Mouse (Mus musculus): Measurements from ENCODE around the gene 4933427D14Rik. TPM values are rescaled to one million over a fixed set of nuclear protein-coding genes. Genes with fewer than 3 reads are reported as not detected.

Gene 4933427D14Rik
- total and polyA plus RNA-seq, 2 experiments from 2014 or later = 14.4 to 17.2 TPM

GRCm38 (mm10) chr11:72135383-72136158 is 71.7 kb downstream of the 4933427D14Rik start, which contains the start of gene Pitpnm3:
Gene Pitpnm3, minus strand, starts transcription at chr11:72135778.
- Histone ChIP-seq H3K27me3 (ENCODE audit: insufficient read depth, low read length) (no peaks in the 10 kb centered on the region), H3K4me1 (ENCODE audit: insufficient read depth, low read length) (peaks cover 14% of the 10 kb centered on the region; the same call in 1 of the 2 replicates), H3K27ac (peak within 1 kb of the TSS; percentile 60), H3K9ac (replicated peaks; ENCODE audit: low read length) (peak within 1 kb of the TSS; percentile 83), H3K9me3 (ENCODE audit: low read length) (no peaks in the 10 kb centered on the region), H3K4me2 (ENCODE audit: low read depth, low read length) (peak within 1 kb of the TSS; percentile 92), H3K4me3 (ENCODE audit: low read length) (peak within 1 kb of the TSS; percentile 67), H3K36me3 (ENCODE audit: insufficient read depth, low read length) (no peaks in the 10 kb centered on the region)
- peak; percentile 56 for DNase-seq (ENCODE audit: low spot score)
- peak; percentile 43 for ATAC-seq
- WGBS = under 1% methylated on average over 77 of the region's 107 CpGs
- TF ChIP-seq CTCF (IDR thresholded peaks at IDR 0.05; ENCODE audit: low read depth) = no peak

- peak overlapping the region; percentile 67 for H3K4me3 ChIP-seq (ENCODE audit: low read length)
- H3K9ac ChIP-seq (replicated peaks; ENCODE audit: low read length) = peak overlapping the region; percentile 83
- DNase-seq (ENCODE audit: low spot score) (no peak), ATAC-seq (peak; percentile 9; the same call in 1 of the 2 replicates)
- no peaks in the 10 kb centered on the region for H3K27me3 ChIP-seq (ENCODE audit: insufficient read depth, low read length)
- H3K4me1 ChIP-seq (ENCODE audit: insufficient read depth, low read length) = peaks cover 21% of the 10 kb centered on the region
- no peaks in the 10 kb centered on the region for H3K36me3 ChIP-seq (ENCODE audit: insufficient read depth, low read length)
- H3K4me2 ChIP-seq (ENCODE audit: low read depth, low read length) = peak overlapping the region; percentile 92
- no peak for TF ChIP-seq CTCF (IDR thresholded peaks at IDR 0.05; ENCODE audit: low read depth)
- 13% methylated on average over 24 of the region's 24 CpGs for WGBS
- H3K27ac ChIP-seq = peak overlapping the region; percentile 60; the same call in 1 of the 2 replicates
- no peaks in the 10 kb centered on the region for H3K9me3 ChIP-seq (ENCODE audit: low read length)
Observed at GRCm38 (mm10) chr11:72134536-72135382, 72.5 kb downstream of the 4933427D14Rik start.

GRCm38 (mm10) chr11:72133075-72133474 is 74.2 kb downstream of the 4933427D14Rik start:
- no peaks in the 10 kb centered on the region for H3K9me3 ChIP-seq (ENCODE audit: low read length)
- no peak for ATAC-seq
- H3K4me1 ChIP-seq (ENCODE audit: insufficient read depth, low read length) = peaks cover 22% of the 10 kb centered on the region
- no peak overlapping the region for H3K9ac ChIP-seq (replicated peaks; ENCODE audit: low read length)
- no peaks in the 10 kb centered on the region for H3K36me3 ChIP-seq (ENCODE audit: insufficient read depth, low read length)
- whole genome bisulfite sequencing = 44% methylated on average over 10 of the region's 10 CpGs
- peak; percentile 49 for DNase-seq (ENCODE audit: low spot score)
- no peaks in the 10 kb centered on the region for H3K27me3 ChIP-seq (ENCODE audit: insufficient read depth, low read length)
- peak overlapping the region; percentile 11; the same call in 1 of the 2 replicates for H3K27ac ChIP-seq
- no peak for TF ChIP-seq CTCF (IDR thresholded peaks at IDR 0.05; ENCODE audit: low read depth)
- no peak overlapping the region for H3K4me3 ChIP-seq (ENCODE audit: low read length)
- H3K4me2 ChIP-seq (ENCODE audit: low read depth, low read length) = no peak overlapping the region

- no peak for TF ChIP-seq CTCF (IDR thresholded peaks at IDR 0.05; ENCODE audit: low read depth)
- H3K9ac ChIP-seq (replicated peaks; ENCODE audit: low read length) = no peak overlapping the region
- ATAC-seq = no peak
- no peak overlapping the region for H3K4me3 ChIP-seq (ENCODE audit: low read length)
- peak overlapping the region; percentile 7; the same call in 1 of the 2 replicates for H3K27ac ChIP-seq
- peak; percentile 65 for DNase-seq (ENCODE audit: low spot score)
- no peak overlapping the region for H3K4me2 ChIP-seq (ENCODE audit: low read depth, low read length)
- no peaks in the 10 kb centered on the region for H3K27me3 ChIP-seq (ENCODE audit: insufficient read depth, low read length)
- H3K9me3 ChIP-seq (ENCODE audit: low read length) = no peaks in the 10 kb centered on the region
- peaks cover 29% of the 10 kb centered on the region for H3K4me1 ChIP-seq (ENCODE audit: insufficient read depth, low read length)
- 17% methylated on average over 3 of the region's 3 CpGs for WGBS
- H3K36me3 ChIP-seq (ENCODE audit: insufficient read depth, low read length) = no peaks in the 10 kb centered on the region
Observed at GRCm38 (mm10) chr11:72132266-72132665, 75.0 kb downstream of the 4933427D14Rik start.

- ATAC-seq (no peak), DNase-seq (ENCODE audit: low spot score) (no peak)
- Histone ChIP-seq H3K9me3 (ENCODE audit: low read length) (no peaks in the 10 kb centered on the region), H3K27ac (no peak overlapping the region), H3K4me1 (ENCODE audit: insufficient read depth, low read length) (peaks cover 29% of the 10 kb centered on the region), H3K4me3 (ENCODE audit: low read length) (no peak overlapping the region), H3K4me2 (ENCODE audit: low read depth, low read length) (no peak overlapping the region), H3K27me3 (ENCODE audit: insufficient read depth, low read length) (no peaks in the 10 kb centered on the region), H3K9ac (replicated peaks; ENCODE audit: low read length) (no peak overlapping the region), H3K36me3 (ENCODE audit: insufficient read depth, low read length) (no peaks in the 10 kb centered on the region)
- 95% methylated on average over 1 of the region's 1 CpGs for WGBS
- no peak for TF ChIP-seq CTCF (IDR thresholded peaks at IDR 0.05; ENCODE audit: low read depth)
Observed at GRCm38 (mm10) chr11:72131697-72132096, 75.6 kb downstream of the 4933427D14Rik start.

- DNase-seq (ENCODE audit: low spot score) (no peak), ATAC-seq (no peak)
- no peak overlapping the region for H3K4me2 ChIP-seq (ENCODE audit: low read depth, low read length)
- no peak overlapping the region for H3K9ac ChIP-seq (replicated peaks; ENCODE audit: low read length)
- peaks cover 29% of the 10 kb centered on the region for H3K4me1 ChIP-seq (ENCODE audit: insufficient read depth, low read length)
- H3K27ac ChIP-seq = no peak overlapping the region
- no peaks in the 10 kb centered on the region for H3K36me3 ChIP-seq (ENCODE audit: insufficient read depth, low read length)
- H3K9me3 ChIP-seq (ENCODE audit: low read length) = no peaks in the 10 kb centered on the region
- WGBS = 81% methylated on average over 3 of the region's 3 CpGs
- H3K27me3 ChIP-seq (ENCODE audit: insufficient read depth, low read length) = no peaks in the 10 kb centered on the region
- H3K4me3 ChIP-seq (ENCODE audit: low read length) = no peak overlapping the region
- TF ChIP-seq CTCF (IDR thresholded peaks at IDR 0.05; ENCODE audit: low read depth) = no peak
Observed at GRCm38 (mm10) chr11:72130905-72131304, 76.4 kb downstream of the 4933427D14Rik start.
